Mouse (Mus musculus): Measurements from ENCODE around the gene Borcs6. TPM values are rescaled to one million over a fixed set of nuclear protein-coding genes. Genes with fewer than 3 reads are reported as not detected.
A peak's percentile ranks its signal among the peaks of the same experiment; 100 is the strongest.

Borcs6 gene
- polyA plus RNA-seq, 1 experiment = not detected

DNA sequence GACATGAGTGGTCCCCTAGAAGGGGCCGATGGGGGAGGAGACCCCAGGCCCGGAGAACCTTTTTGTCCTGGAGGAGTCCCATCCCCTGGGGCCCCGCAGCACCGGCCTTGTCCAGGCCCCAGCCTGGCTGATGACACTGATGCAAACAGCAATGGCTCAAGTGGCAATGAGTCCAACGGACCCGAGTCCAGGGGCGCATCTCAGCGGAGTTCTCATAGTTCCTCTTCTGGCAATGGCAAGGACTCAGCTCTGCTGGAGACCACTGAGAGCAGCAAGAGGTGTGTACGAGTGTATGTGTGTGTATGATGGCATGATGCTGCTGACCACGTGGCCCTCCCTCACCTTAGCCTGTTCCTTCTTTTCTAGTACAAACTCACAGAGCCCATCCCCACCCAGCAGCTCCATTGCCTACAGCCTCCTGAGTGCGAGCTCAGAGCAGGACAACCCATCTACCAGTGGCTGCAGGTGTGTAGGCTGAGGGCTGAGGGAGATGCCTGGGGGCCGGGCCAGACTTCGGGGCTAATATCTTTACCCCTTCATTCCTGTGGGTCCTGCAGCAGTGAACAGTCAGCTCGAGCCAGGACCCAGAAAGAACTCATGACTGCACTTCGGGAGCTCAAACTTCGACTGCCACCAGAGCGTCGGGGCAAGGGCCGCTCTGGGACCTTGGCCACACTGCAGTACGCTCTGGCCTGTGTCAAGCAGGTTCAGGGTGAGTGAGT is 41.3 kb downstream of the Borcs6 start:
- Histone ChIP-seq H3K4me3 (ENCODE audit: insufficient read depth, low read depth, low read length) (peak overlapping the region; percentile 83), H3K27ac (ENCODE audit: insufficient read depth, low read depth, low read length) (peak overlapping the region; percentile 97), H3K4me1 (ENCODE audit: control insufficient read depth, insufficient read depth, low read length) (peaks cover 63% of the 10 kb centered on the region)
- TF ChIP-seq POLR2A (IDR thresholded peaks at IDR 0.05; ENCODE audit: insufficient read depth, low read depth, low read length) = no peak
- no peak for TF ChIP-seq CTCF (IDR thresholded peaks at IDR 0.05; ENCODE audit: insufficient read depth, low read depth, low read length)
- WGBS = 77% methylated on average over 20 of the region's 20 CpGs

DNA sequence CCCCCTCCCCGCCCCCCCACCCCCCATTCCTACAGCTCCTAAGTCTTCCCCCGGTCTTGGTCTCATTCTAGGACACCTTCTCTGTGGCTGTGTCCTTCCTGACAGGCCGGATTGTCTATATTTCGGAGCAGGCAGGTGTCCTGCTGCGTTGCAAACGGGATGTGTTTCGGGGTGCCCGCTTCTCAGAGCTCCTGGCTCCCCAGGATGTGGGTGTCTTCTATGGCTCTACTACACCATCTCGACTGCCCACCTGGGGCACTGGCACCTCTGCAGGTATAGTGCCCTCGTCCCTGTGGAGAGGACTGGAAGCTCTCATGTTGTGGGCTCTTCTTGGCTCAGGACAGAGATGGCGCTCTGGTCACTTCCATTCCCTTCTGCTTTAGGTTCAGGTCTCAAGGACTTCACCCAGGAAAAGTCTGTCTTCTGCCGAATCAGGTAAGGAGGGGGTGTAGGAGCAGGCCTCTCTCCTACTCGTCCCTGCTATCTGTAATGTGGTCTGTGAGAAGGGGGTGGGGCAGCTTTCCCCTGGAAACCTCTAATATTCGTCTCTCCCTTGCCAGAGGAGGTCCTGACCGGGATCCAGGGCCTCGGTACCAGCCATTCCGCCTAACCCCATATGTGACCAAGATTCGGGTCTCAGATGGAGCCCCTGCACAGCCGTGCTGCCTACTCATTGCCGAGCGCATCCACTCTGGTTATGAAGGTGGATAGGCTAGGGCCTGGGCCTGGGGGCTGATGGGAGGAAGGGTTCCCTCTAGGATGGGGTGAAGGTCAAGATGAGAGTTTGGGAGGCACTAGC is 42.3 kb downstream of the Borcs6 start:
- no peak for TF ChIP-seq CTCF (IDR thresholded peaks at IDR 0.05; ENCODE audit: insufficient read depth, low read depth, low read length)
- TF ChIP-seq POLR2A (IDR thresholded peaks at IDR 0.05; ENCODE audit: insufficient read depth, low read depth, low read length) = no peak
- Histone ChIP-seq H3K4me3 (ENCODE audit: insufficient read depth, low read depth, low read length) (0 out of 2 replicates have a peak overlapping the region, but pooled peaks have one; percentile 0), H3K27ac (ENCODE audit: insufficient read depth, low read depth, low read length) (peak overlapping the region; percentile 30), H3K4me1 (ENCODE audit: control insufficient read depth, insufficient read depth, low read length) (peaks cover 61% of the 10 kb centered on the region)
- WGBS = 80% methylated on average over 21 of the region's 21 CpGs

- peaks cover 58% of the 10 kb centered on the region for H3K4me1 ChIP-seq (ENCODE audit: control insufficient read depth, insufficient read depth, low read length)
- WGBS = 61% methylated on average over 7 of the region's 7 CpGs
- H3K27ac ChIP-seq (ENCODE audit: insufficient read depth, low read depth, low read length) = peak overlapping the region; percentile 30; the same call in 1 of the 2 replicates
- H3K4me3 ChIP-seq (ENCODE audit: insufficient read depth, low read depth, low read length) = no peak overlapping the region
- TF ChIP-seq POLR2A (IDR thresholded peaks at IDR 0.05; ENCODE audit: insufficient read depth, low read depth, low read length) (no peak), CTCF (IDR thresholded peaks at IDR 0.05; ENCODE audit: insufficient read depth, low read depth, low read length) (no peak)
Observed at GRCm38 (mm10) chr11:69102403-69102725, 42.8 kb downstream of the Borcs6 start.

DNA sequence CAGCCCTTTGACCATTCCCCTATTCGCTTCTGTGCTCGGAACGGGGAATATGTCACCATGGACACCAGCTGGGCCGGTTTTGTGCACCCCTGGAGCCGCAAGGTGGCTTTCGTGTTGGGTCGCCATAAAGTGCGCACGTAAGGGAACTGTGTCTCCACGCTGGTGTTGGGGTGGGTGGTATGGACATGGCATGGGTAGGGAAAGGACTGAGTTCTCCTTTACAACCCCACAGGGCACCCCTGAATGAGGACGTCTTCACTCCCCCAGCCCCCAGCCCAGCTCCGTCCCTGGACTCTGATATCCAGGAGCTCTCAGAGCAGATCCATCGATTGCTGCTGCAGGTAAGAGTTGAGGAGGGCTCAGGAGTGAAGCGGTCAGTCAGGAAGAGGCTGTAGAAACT is 43.6 kb downstream of the Borcs6 start:
- TF ChIP-seq POLR2A (IDR thresholded peaks at IDR 0.05; ENCODE audit: insufficient read depth, low read depth, low read length) (no peak), CTCF (IDR thresholded peaks at IDR 0.05; ENCODE audit: insufficient read depth, low read depth, low read length) (no peak)
- no peak overlapping the region for H3K4me3 ChIP-seq (ENCODE audit: insufficient read depth, low read depth, low read length)
- H3K4me1 ChIP-seq (ENCODE audit: control insufficient read depth, insufficient read depth, low read length) = peaks cover 53% of the 10 kb centered on the region
- 91% methylated on average over 14 of the region's 14 CpGs for WGBS
- H3K27ac ChIP-seq (ENCODE audit: insufficient read depth, low read depth, low read length) = no peak overlapping the region

DNA sequence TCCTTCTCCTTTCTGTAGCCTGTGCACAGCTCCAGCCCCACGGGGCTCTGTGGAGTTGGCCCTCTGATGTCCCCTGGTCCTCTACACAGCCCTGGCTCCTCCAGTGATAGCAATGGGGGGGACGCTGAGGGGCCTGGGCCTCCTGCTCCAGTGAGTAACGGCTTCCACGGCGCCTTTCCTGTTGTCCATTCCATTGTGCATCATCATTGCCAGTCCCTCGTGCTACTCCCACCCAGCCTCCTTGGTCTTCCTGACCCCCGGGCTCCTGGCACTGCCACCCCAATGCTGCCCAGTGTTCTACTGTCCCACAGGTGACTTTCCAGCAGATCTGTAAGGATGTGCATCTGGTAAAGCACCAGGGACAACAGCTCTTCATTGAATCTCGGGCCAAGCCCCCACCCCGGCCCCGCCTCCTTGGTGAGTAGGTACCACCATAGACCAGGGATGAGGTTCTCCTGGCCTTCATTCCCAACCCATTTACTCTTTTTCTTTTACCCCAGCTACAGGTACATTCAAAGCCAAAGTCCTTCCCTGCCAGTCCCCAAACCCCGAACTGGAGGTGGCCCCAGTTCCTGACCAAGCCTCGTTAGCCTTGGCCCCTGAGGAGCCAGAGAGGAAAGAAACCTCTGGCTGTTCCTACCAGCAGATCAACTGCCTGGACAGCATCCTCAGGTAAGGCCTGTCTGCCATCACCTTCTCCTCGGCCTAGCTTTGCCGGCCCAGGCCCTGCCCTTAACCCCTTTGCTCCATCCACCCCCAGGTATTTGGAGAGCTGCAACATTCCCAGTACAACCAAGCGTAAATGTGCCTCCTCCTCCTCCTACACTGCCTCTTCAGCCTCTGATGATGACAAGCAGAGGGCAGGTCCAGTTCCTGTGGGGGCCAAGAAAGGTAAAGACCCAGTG is 44.3 kb downstream of the Borcs6 start:
- TF ChIP-seq POLR2A (IDR thresholded peaks at IDR 0.05; ENCODE audit: insufficient read depth, low read depth, low read length) = no peak
- no peak for TF ChIP-seq CTCF (IDR thresholded peaks at IDR 0.05; ENCODE audit: insufficient read depth, low read depth, low read length)
- WGBS = 86% methylated on average over 15 of the region's 15 CpGs
- Histone ChIP-seq H3K4me1 (ENCODE audit: control insufficient read depth, insufficient read depth, low read length) (peaks cover 47% of the 10 kb centered on the region), H3K4me3 (ENCODE audit: insufficient read depth, low read depth, low read length) (no peak overlapping the region), H3K27ac (ENCODE audit: insufficient read depth, low read depth, low read length) (no peak overlapping the region)

DNA sequence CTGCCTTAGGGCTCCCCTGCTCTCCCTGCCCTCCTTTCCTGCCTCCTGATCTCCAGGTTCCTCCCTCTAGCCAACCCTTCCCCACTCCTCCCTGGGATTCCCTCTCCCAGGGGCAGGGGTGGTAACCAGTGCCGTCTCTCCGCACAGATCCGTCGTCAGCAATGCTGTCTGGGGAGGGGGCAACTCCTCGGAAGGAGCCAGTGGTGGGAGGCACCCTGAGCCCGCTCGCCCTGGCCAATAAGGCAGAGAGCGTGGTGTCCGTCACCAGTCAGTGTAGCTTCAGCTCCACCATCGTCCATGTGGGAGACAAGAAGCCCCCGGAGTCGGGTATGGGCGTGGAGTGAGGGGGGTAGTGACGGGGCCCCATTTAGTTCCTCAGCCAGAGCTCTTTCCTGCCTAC is 45.0 kb downstream of the Borcs6 start:
- H3K27ac ChIP-seq (ENCODE audit: insufficient read depth, low read depth, low read length) = no peak overlapping the region
- 84% methylated on average over 14 of the region's 14 CpGs for WGBS
- TF ChIP-seq CTCF (IDR thresholded peaks at IDR 0.05; ENCODE audit: insufficient read depth, low read depth, low read length) (no peak), POLR2A (IDR thresholded peaks at IDR 0.05; ENCODE audit: insufficient read depth, low read depth, low read length) (no peak)
- peaks cover 50% of the 10 kb centered on the region for H3K4me1 ChIP-seq (ENCODE audit: control insufficient read depth, insufficient read depth, low read length)
- no peak overlapping the region for H3K4me3 ChIP-seq (ENCODE audit: insufficient read depth, low read depth, low read length)

- TF ChIP-seq POLR2A (IDR thresholded peaks at IDR 0.05; ENCODE audit: insufficient read depth, low read depth, low read length) = no peak
- no peak for TF ChIP-seq CTCF (IDR thresholded peaks at IDR 0.05; ENCODE audit: insufficient read depth, low read depth, low read length)
- Histone ChIP-seq H3K4me1 (ENCODE audit: control insufficient read depth, insufficient read depth, low read length) (peaks cover 51% of the 10 kb centered on the region), H3K27ac (ENCODE audit: insufficient read depth, low read depth, low read length) (no peak overlapping the region), H3K4me3 (ENCODE audit: insufficient read depth, low read depth, low read length) (no peak overlapping the region)
- 84% methylated on average over 6 of the region's 6 CpGs for WGBS
Observed at GRCm38 (mm10) chr11:69105227-69105626, 45.7 kb downstream of the Borcs6 start.

DNA sequence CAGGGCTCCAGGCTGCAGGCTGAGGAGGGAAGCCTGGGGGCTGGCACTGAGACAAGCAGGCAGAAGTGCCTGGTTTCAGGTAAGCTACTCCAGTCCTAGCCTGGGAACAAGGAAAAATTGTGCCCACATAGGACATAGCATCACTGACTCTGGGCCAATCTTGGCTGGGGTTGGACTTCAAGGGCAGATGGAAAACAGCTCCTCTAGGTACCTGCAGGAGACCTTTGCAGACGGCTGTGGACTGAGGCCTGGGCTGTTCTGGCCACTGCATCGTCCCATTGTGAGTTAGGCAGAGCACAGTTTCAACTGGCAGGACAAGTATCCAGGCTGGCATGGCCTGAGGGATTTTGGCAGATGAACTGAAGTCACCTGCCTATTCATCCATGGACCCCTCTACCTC is 46.3 kb downstream of the Borcs6 start:
- Histone ChIP-seq H3K27ac (ENCODE audit: insufficient read depth, low read depth, low read length) (no peak overlapping the region), H3K4me1 (ENCODE audit: control insufficient read depth, insufficient read depth, low read length) (peaks cover 46% of the 10 kb centered on the region), H3K4me3 (ENCODE audit: insufficient read depth, low read depth, low read length) (no peak overlapping the region)
- TF ChIP-seq CTCF (IDR thresholded peaks at IDR 0.05; ENCODE audit: insufficient read depth, low read depth, low read length) (no peak), POLR2A (IDR thresholded peaks at IDR 0.05; ENCODE audit: insufficient read depth, low read depth, low read length) (no peak)
- WGBS = 84% methylated on average over 2 of the region's 2 CpGs

Measured in olfactory bulb, adult 2 months (tissue).